Mouse (Mus musculus): ENCODE data around the gene Pear1.

The Pear1 gene

DNA sequence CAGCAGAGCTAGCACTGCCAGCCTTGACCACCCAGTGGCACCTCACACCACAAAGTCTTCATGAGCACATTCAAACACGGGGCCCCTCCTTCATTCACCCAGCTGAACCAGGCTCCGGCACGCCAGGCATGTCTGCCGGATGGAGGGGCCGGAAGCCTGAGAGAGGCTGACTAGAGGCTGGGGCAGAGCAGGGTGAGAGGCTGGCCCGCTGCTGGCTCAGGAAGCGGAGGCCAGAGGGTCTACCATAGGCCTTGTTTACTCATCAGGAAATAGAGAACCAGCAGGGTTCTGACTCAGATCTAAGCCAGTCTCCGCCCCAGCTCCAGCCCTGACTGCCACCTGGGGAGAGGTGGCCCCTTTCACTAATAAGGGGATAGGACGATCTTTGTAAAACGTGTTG is 59.0 kb downstream of the Pear1 start:
- no peak for DNase-seq (ENCODE audit: low spot score)

DNA sequence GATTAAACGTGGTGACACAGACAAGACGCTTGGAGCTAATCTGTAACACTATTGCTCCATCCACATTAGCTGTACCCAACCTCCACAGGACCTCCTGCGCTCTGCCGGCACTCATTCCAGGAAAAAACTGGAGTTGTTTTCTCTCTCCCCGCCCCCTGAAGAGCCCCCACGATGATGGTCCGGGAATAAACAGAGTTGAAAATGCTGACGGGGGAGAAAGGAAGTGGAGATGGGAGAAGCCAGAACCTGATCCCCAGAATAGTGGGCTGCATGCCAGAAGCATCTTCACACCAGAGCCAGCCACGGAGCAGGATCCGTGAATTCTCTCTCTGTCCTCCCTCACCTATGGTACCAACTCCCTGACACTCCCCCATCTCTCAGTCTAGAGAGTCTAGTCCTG is 59.6 kb downstream of the Pear1 start:
- DNase-seq (ENCODE audit: low spot score), result no peak

DNA sequence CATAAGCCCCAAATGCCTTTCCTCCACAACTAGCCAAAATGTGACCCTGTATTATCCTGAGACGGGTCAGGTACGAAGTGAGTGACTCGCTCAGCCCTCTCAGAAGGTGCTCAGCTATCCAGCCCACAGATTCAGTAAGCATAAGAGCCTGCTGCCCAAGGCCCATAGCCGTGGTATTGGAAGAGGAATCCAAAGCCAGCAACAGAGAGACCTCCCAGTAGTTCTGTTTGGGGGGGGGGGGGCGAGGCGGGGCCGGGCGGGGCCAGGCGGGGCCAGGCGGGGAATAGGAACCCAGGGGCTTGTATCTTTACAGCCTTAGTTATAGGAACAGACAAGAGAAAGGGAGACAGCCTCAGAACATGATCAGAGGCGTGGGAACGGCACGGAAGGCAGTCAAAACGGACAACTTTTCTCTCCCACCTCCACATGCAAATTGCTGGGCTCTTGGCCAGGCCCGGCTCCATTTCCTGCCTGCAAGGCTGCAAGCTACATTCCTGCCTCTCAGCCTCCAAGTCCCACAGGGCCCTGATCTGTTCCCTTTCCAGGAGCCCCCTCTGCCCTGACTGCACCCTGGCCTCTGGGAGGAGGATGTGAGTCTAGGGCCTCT is 60.3 kb downstream of the Pear1 start:
- DNase-seq (ENCODE audit: low spot score), result peak; percentile 73

DNA sequence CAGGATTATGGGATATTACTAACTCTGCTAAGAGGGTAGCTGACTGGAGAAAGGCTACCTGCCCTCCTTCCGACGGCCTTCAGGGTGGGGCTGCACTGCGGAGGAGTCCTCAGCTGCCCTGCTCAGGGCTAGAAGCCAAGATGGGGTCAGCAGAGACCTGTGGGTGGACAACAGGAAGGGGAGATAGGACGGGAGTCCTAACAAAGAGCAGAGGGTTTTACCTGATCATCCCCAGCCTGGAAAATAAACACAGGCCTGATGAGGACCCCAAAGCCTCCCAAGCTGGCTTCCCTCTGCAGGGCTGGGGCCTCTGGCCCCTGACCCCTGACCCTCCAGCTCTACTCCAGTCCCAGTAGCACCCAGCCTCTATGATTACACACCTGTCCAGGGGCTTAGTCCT is 60.9 kb downstream of the Pear1 start:
- no peak for DNase-seq (ENCODE audit: low spot score)

DNA sequence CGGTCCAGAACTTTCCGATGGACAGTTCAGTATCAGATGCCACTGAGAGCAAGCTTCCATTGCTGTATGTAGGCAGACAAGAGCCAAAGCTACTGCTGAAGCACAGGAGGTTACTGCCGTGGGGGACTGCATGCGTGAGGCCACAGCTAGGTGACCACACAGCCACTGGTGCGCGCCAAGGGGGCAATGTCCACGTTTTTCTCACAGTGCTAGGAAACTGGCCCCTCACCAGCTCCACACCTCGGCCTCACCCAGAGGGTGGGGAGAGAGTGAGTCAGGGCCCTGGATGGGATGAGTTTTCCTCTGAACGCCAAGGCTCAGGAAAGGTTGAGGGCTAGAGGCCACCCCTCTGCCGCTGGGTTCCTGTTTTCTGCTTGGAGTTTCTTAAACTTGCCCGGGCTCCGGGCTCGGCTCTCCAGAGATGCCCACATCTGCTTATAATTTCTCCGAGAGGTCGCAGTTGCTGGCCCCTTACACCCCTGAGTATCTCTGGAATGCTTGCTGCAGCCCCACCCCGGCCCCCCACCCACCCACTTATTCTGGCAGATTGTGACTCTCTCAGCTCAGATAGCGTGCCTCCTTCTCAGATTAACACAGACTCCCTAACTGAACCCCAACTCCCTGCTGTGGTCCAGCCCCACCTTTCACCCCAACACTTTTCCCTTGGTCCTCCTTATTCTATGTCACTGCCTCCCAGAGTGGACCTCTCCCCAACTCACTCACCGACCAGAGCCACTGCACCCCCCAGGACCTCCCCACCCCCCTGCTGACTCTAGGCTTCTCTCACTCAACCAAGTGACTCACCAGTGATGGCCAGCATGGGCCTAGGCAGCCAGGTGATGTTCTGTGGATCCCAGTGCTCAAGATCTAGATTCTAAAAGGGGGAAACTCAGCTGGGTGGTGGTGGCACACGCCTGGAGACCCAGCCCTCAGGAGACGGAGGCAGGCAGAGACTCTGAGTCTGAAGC is 62.4 kb downstream of the Pear1 start:
- DNase-seq (ENCODE audit: low spot score), result no peak

DNA sequence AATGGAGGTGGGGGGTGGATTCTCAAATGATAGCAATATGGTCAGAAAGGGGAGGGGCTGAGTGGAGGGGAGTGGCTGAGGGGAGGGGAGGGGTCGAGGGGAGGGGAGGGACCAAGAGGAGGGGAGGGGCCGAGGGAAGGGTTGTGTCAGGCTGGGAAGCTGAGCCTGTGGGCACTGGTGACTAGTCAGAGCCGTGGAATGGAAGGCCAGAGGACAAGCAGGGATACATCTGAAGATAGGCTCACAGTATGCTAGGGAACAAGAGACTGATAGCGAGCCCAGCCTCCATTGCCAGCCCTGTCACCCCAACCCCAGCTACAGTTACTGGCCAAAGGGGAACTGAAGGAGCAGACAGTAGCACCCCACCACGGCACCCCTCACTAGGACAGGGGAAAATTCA is 65.5 kb downstream of the Pear1 start:
- DNase-seq (ENCODE audit: low spot score), result no peak

DNA sequence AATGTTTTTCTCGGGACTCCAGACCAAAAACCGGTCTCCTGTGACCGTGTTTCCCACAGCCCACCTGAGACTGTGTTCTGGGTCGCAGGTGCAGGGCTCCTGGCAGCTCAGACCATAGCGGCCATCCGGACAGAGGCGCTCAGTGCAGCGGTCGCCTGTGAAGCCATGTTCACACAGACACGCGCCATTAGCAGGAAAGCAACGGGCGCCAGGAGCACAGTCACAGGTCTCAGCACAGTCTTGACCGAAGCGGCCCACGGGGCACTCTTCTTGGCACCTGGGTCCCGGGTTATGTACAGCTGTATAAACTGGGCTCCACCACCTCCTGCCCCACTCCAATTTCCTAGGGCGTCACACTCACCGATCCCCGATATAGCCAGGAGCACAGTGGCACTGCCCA is 67.6 kb downstream of the Pear1 start:
- DNase-seq (ENCODE audit: low spot score), result no peak

DNA sequence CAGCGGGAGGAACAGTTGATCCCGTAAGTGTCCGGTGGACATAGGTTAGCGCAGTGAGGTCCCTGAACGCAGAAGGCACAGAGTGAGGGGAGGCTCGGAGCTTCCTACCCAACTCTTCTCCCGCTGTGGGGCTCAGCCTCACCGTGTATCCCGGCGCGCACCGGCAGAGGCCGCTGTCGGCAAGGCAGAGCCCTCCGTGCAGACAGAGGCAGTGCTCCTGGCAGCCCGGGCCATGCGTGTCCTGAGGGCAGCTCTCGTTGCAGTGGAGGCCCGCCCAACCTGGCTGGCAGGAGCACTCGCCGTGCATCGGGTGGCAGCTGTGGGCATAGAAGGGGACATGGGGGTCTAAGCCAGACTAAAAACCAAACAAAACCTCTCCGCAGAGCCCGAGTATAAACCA is 68.1 kb downstream of the Pear1 start:
- DNase-seq (ENCODE audit: low spot score), result peak; percentile 92

DNA sequence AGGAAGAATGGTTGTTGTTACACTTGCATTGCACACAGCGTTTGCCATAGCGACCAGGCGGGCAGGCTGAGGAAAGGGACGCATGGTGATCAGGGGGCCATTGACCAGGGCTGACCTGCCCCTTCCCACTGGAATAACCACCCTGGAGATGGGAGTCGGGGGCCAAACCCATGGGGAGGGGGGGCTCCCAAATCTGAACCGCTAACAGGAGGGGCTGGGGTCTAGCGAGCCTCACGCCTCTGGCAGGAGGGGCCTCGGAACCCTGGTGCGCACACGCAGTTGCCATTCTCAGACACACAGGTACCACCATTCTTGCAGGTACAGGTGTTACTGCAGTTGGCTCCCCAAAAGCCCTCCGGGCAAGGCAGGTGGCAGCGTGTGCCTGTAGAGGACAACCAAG is 70.3 kb downstream of the Pear1 start:
- no peak for DNase-seq (ENCODE audit: low spot score)

DNA sequence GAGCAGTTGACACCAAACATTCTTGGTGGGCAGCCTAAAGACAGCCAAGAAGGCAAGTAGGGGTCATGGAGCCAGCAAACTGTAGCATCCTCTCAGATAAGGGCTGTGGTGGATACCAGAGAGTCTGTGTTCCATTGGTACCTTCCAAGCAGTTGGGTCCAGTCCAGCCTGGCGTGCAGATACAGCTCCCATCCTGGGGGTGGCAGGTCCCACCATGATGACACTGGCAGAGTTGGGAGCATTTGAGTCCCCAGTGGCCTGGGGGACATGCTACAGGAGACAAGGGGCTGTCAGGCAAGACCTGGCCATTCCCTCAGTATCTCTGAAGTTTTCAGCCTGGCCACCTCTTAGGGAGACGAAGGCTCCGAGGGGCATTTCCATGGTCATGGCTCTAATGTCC is 71.5 kb downstream of the Pear1 start:
- DNase-seq (ENCODE audit: low spot score), result no peak

DNA sequence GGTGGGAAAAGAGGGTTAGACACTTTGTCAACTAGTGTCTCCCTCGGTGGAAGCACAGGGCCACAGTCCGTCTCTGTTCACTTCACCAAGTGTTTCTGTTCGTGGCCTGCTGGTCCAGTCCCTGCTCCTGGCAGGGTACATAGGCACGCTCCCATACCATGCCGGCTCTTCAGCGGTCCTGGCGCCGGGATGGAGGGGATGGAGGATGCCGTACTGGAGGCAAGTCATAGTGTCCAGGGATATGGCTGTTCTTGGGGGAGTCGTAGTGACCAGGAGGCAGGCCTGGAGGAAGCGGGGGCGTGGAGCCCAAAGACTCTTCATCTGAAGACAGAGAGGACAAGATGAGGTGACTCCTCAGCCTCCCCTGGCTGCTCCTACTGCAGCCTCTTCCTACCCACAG is 74.1 kb downstream of the Pear1 start:
- no peak for DNase-seq (ENCODE audit: low spot score)

DNA sequence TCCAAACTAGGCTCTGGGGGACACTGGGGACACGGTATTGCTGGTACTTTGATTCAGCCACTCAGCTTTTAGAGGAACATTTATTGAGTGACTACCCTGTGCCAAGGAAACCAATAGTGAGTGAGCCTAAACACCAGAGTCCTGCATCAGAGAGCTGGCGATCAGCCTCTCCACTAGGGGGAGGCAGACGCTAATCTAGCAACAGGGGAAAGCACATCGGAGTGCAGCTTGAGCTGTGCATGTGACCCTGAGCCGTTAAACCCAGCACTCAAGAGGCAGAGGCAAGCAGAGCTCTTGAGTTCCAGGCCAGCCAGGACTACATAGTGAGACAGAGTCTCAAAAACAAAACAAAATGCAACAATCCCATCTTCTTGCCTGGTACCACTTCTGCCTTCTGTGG is 75.1 kb downstream of the Pear1 start:
- DNase-seq (ENCODE audit: low spot score), result no peak

DNA sequence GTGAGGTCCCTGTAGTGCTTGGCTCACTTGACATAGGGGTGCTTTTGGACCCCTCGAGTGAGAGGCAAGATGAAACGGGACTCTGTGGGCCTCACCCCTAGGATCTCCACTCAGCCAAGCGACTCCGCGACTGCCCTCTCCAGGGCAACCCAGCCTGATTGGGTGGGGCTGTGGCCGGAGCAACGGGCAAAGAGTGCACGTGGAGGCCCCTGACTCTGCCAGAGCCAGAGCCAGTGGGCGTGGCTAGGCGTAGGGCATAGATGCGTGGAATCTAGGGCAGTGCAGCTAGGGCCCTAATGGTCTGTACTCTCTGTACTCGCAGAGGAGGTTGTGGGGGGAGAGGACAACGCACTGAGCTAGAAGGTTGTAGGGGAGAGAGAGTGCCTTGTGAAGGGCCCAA is 75.7 kb downstream of the Pear1 start, which contains the start of gene Lrrc71:
TSS of gene Lrrc71 (minus strand) at position 195 of the 400 bp plus-strand sequence.
- no peak for DNase-seq (ENCODE audit: low spot score)

DNA sequence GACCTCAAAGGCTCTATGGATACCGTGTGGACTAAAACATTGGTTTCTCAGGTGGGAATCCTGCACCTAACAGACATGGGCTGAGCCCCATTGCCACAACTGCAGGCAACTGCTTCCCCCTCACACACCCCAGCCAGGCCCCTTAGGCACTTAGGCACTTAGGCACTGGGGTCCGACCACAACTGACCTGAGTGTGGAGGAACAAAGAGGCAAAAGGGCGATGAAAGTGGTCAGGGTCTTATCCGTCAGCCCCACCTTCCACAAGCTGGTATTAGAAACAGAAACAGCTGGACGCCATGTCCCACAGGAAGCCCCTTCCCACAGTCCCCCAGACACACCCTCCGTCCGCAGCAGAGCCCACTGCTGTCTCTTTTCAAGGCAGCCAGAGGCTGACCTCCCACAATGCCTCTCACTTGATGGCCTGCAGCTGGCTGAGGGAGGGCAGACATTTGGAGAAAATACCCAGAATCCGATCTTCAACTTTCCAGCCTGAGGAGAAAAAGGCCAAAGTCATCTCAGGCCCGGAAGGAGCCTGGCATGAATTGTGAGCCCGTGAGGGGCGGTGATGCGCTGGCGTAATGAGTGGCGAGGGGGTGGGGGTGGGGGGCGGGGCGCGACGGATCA is 79.0 kb downstream of the Pear1 start:
- no peak for DNase-seq (ENCODE audit: low spot score)

DNA sequence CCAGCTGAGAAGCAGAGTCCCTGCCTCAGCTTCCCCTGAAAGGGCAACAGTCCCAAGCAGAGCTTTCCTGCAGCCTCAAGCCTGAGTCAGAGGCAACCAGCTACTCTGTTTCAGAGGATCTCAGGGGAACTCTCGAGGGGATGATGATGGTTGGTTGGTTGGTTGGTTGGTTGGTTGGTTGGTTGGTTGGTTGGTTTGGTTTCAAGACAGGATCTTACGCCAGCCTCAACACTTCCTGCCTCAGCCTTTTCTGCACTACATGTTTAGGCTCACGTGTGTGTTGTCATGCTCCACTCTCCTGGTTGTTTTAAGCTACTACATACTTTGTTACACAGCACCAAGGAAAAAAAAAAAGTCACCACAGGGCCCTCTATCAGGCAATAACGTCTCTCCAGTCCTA is 80.2 kb downstream of the Pear1 start:
- no peak for DNase-seq (ENCODE audit: low spot score)

DNA sequence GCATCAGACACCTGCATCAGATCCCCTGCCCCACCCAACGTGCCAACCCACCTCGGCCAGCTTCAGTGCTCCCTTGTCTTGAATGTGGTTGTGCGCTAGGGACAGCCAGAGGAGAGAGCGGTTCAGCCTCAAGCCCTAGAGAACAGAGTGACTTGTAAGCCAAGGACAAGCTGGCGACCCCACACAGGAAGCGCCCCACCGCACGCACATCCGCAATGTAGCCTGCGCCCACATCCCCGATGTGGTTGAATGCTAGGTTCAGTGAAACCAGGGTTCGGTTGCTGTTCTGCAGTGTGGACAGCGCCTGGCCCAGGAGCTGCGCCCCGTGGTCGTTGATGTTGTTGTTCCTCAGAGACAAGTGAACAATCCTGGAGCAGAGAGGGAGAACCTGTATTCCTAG is 81.4 kb downstream of the Pear1 start:
- no peak for DNase-seq (ENCODE audit: low spot score)

DNA sequence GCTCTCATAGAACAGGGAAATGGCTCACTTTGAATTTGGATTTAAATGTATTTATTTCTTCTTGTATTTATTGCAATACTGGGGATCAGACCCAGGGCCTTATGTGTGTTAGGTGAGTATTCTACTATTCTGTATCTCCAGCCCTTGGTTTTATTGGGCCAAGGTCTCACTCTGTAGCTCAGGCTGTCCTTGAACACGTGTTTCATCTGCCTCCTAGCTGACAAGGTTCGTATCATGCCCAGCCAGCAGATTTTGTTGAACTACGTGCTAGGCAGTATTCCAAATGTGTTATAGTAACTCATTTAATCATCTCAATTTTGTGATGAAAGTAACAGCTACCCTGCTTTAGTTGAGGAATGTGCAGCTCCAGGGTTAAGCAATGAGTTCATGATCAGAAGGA is 82.1 kb downstream of the Pear1 start:
- DNase-seq (ENCODE audit: low spot score), result no peak

DNA sequence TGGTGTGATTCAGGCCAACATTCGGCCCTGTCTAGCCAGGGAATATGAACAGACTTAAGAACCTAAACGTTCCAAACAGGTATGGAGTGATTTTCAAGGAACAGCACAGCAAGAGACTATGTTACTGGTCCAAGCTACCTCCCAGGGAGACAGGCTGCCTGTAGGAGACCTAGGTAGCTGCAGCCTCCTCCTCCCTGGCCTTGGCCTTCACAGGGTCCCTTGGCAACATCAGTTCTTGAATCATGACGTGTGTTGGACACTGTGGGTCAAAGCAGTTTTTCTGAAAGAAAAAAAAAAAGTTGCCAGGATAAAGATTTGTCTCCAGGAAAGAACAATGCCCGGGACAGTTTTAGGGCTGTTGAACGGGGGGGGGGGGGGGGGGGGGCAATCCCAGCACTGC is 85.2 kb downstream of the Pear1 start:
- DNase-seq (ENCODE audit: low spot score), result no peak

DNA sequence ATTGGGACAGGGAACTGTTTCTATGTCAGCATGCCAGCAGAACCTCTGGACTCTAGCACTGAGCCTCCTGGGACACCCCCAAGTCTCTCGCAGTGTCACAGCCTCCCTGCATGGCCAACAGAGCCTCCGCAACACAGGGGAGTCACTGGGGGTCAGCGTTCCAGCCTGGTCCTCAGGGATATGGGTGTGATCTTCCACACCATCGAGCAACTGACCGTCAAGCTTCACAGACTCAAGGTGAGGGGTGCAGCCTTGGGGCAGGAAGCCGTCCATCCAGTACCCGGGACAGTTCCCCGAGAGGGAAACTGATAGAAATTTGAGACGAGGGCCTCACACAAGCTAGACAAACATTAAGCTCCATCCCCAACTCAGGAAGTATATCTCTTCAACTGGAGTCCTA is 88.8 kb downstream of the Pear1 start:
- no peak for DNase-seq (ENCODE audit: low spot score)

DNA sequence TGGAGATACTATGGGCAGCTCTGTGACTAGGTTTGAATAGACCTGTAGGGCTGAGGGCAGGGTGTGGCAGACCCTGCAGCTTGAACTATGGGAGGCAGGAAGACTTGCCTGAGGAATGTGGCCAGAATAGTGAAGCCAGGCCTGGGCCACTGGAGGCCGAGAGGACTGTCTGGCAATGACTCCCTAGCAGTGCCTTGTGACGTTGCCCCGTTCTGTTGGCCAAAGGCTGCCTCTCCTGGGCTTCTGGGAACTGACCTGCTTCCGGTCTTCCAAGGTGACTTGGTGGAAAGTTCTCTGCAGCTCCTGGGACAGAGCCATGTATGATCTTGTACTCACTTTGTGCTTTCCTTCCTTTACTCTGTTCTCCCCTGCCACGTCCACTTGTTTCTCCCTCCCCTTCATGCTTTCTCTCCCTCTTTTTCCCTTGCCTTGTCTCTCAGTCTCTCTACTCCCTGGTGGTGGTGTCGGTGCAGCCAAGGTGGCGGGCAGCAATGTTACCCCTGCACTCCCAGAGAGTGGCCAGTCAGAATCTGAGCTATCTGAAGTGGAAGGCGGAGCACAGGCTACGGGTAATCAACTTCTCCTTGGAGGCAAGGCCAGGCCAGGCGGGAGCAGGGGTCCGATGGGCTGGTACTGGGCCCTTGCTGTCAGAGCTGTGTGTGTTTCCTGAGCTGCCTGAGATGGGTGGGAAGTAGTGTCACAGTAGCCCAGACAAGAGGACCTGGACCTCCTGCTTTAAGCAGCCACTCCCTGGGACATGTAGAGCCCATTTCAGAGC is 89.9 kb downstream of the Pear1 start:
- DNase-seq (ENCODE audit: low spot score), result no peak

DNA sequence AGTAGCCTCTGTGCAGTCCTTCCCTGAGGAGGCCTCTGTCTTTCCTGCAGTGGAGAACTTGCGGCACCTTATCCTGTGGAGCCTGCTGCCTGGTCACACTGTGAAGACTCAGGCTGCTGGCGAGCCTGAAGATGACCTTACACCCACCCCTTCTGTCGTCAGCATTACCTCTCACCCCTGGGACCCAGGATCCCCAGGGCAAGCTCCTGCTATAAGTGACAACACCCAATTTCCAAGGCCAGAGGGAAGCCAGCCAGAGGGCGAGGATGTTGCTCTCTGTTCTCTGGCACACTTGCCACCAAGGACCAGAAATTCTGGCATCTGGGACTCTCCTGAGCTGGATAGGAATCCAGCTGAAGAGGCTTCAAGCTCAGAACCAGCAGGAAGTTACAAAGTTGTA is 91.0 kb downstream of the Pear1 start:
- DNase-seq (ENCODE audit: low spot score), result no peak

DNA sequence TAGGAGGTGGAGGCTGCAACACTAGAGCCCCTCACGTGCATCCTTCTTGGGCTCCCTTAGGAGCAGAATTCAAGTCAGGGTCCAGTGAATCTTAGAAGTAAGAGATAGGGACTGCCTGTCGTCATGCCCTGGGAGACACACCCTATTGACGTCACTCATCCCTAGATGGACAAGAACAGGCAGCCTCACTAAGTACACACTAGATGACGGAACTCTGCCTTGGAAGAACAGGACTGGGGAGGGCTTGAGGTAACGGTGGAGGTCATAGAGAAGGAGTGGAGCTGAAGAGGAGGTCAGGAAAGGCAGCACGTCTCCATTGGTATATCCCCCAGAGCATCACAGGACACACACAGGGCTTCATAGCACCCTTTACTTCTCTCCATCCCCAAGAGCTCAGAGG is 95.4 kb downstream of the Pear1 start:
- DNase-seq (ENCODE audit: low spot score), result no peak
